Mouse (Mus musculus) liver, adult 2 months (tissue): ENCODE measurements around the gene Ppm1l.

Experiments used
- CTCF ChIP-seq: fragments of 200-500 bp; IDR thresholded peaks from 2 replicates; pipeline ENCODE4 v1.5.1; 2011; ENCODE audit warnings: low read depth, low read length, control low read depth
- POLR2A ChIP-seq: fragments of 200-500 bp; IDR thresholded peaks from 2 replicates; pipeline ENCODE4 v1.6.1; 2011; ENCODE audit warnings: low read length, control low read depth; ENCODE audit not compliant: insufficient read depth; ENCODE audit errors: extremely low read depth

- TF ChIP-seq CTCF (no peak), POLR2A (no peak)
Observed at GRCm38 (mm10) chr3:69352194-69352593, 35.5 kb downstream of the Ppm1l start.
